Mouse (Mus musculus) kidney, adult 8-10 months (tissue): ENCODE measurements around the gene Sord.

Experiments
- DNase-seq, 2 experiments: peaks; one replicate each; pipeline ENCODE4 v3.0.0; 2022

Gene Sord

DNA sequence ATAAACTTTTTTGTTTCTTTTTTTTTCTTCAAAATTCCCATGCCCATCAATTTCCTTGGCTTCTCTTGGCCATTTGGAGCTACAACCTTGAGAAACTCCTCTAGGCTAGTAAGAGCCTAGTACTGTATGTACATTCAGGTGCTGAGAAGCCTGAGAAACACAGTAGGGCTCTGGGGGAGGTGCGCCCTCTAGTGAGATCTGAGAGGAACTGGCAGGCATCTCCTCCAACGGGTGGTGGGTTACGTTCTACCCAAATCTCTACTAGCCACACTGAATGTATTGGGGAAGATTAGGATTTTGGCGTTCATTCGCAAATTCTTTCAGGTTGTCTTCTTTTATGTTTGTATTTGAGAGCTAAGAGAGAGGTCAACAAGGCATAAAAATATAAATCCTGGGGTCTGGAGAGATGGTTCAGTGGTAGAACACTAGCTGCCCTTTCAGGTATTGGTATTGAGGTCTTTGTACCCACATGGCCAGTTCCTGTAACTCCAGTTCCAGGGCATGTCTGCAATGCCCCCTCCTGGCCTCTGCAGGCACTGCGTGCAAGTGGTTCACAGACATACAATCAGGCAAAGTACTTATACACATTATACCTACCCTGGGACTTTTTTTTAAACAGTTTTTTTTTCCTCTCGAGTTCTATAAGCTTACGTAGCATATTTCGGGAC is 68.2 kb downstream of the Sord start:
- DNase-seq: peak; percentile 58 to 85

DNA sequence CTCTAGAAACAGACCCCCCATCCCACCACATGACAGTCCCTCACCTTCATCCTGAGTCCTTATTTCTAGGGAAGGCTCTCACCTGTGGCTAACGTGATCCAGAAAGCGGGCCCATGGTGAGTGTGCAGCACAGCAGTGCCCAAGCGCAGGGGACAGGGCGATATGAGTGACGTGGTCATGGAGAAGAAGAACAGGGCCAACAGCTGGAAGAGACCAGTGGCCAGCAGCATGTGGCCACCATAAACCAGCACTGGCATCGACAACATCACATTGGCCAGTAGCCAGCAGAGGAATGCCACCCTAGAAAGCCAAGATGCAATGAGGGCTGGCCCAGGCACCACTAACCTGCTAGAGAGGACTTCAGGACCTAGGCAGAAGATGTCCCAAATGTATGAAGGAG is 70.0 kb downstream of the Sord start:
- DNase-seq: no peak

DNA sequence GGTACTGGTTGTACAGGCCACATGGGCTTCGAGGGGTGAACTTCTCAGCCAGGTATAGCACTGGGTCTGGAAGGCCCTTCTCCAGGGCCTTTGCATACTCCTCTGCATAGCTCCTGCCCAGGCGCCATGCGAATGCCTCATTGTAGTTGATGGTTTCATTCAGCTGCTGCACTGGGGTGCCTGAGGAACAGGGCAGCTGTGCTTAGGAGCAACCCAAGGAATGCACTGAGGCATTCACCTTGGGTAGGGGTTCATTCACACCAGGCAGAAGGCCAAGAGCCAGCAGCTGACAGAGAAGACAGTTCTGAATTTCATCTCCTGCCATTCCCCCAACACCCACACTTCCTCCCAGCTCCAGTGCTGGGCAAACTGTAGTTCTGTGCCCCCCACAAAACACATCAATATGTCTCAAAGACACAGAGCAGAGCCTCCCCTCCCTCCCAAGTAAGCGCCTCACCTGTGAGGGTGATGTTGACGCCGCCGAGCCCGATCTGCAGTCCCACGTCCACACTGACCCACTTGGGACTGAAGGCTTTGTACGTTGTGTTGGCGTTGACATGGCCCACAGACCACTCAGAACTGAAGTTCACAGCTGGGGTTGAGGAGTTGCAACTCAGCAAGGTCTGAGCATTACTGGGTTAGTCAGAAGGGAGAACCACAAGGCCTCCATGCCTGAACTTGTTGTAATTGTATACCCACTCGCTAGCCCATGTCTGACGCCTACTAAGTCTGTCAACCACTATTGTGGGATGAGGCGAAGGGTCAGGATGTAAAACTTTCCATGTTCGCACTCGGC is 70.7 kb downstream of the Sord start:
- no peak for DNase-seq

DNA sequence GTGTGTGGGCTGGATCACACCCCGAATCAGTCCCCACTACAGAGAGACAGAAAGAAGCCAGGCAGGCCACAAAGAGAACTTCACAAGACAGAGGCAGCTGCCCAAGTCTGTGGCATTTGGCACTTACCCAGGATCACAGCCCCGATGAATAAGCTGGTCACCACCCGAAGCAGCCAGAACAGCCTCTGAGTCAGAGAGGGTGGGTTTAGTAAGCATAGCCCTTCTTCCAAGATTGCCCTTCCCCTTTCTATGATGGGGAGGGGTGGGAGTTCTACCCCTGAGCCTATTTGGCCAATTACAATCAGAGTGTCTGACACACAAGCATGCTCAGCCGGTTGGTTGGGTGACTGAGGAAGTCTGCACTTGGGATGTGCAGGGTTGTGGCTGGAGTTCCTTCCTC is 71.6 kb downstream of the Sord start:
- no peak for DNase-seq

DNA sequence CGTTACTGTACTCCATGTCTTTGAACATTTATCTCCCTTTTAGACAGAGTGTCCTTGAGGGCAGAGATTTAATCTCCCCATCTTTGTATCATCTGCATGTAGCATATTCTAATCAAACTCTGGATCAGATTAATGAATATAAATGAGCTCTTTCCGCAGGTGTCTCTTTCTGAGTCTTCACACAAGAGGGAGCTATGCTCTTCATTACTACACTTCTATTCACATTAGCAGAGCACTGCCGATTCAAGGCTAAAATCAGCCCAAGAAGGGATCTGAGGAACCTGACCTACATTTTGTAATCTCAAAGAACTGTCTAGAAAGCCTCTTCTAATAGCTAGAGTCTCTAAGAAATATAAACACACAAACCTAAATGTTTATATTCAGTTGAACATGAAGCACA is 75.1 kb downstream of the Sord start:
- DNase-seq: no peak

DNA sequence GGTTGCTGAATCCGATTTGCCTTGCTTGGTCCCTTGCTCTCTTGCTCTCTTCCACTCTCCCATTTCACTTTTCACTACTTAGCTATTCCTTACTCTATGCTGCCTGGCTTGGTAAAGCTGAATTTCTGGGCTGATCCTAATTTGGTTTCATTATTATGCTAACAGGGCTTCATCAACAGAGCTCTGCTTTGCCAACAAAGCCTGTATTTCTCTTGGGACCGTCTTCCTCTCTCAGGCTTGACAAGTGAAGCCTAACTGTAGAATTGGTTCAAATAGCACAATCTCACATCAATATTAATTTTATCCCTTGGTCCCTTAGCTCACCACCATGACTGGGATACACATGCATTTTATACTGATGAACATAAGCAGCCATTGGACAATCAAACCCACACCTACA is 77.0 kb downstream of the Sord start:
- no peak for DNase-seq

DNA sequence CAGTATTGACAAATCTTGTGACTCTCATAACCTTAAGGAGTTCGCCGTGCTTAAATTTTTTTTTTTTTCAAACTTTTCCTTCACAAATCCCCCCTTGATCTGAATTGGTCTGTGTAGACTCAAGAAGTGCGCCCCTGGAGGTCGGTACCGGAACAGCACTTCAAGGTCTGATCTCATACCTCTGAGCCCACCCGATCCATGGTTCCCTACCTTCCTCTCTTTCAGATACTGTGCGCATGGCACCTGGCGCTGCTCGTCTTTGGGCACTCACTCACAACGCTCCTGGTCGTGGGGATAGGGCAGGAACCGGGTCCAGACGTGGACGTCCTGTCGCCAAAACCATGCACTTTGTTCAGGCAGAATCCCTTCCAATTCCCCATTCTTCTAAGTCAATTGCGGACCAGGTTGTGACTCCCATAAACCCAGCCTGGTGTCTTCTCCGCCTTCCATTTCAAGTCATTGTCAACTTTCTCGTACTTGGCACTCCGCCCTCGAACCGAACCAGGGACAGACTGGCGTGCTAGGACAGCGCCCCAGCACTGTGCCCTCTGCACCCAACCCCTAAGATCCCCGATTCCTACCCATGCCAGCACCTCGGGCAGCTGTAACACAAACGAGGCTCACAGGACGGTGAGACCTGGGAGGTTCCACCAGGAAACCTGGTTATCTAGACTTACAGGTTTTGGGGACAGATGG is 78.3 kb downstream of the Sord start:
- DNase-seq: peak in 1 of 2 experiments; percentile 57

DNA sequence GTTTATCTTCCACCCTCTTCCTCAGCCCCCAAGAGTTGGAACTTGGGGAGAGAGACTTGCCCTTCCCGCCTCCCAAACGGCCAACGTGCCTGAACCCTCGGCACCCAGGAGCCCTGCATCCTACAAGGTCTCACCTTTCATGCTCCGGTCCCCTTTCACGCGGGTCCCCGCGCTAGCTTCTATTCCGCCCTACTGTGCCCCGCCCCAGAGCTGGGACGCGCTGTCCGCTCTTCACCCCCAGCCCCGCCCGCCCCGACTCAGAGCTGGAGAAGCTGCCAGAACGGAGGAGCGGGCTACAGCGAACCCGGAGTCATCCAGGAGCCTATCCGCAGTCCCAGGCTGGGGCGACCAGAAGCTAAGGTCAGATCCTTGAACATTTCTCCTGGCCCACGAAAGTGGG is 79.0 kb downstream of the Sord start, which contains the start of gene Duoxa1:
Duoxa1 (minus strand) TSS at position 195 of the 400 bp plus-strand sequence.
- DNase-seq: no peak
